Mouse (Mus musculus) liver, embryonic 14.5 days (tissue): Measurements from ENCODE around the gene Nprl3.

Experiments used
- CTCF ChIP-seq: IDR thresholded peaks from 2 replicates; pipeline ENCODE4 v1.5.1; 2016; ENCODE audit warnings: antibody characterized with exemption, low read depth, control low read depth
- EP300 ChIP-seq: IDR thresholded peaks from 2 replicates; pipeline ENCODE4 v1.6.1; 2016; ENCODE audit warnings: antibody characterized with exemption, low read depth

DNA sequence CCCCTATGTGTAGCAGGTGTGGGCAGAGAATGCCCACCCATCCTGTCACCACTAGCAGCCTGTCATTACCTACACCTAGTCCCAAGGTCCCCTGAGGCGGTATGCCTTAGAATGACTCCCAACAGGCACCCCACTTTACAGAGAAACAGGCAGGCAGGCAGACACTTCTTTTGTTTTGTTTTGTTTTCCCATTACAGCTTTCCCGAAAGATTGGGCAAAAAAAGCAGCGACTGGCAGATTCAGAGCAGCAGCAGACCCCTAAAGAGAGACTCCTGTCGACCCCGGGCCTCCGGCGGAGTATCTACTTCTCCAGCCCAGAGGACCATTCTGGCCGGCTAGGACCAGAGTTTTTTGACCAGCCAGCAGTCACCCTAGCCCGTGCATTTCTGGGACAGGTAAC, 40.0 kb downstream of the Nprl3 start:
- TF ChIP-seq CTCF (no peak), EP300 (no peak)
